Mouse (Mus musculus) ES-Bruce4 (cell line): ENCODE data around the gene Rhebl1.

Experiments
- EP300 ChIP-seq: IDR thresholded peaks from 2 replicates; pipeline ENCODE4 v1.6.1; 2011; ENCODE audit warnings: low read depth, low read length; ENCODE audit not compliant: insufficient read depth
- POLR2A ChIP-seq: IDR thresholded peaks from one replicate; pipeline ENCODE4 v1.8.1; 2011; ENCODE audit warnings: low read length; ENCODE audit not compliant: insufficient read depth

GRCm38 (mm10) chr15:98894746-98895634, 650 bp upstream of the Rhebl1 start:
- TF ChIP-seq EP300 = no peak
- TF ChIP-seq POLR2A = no peak
